Mouse (Mus musculus): ENCODE measurements at regions not wholly inside any gene's neighbourhood (a gene's known extent, or its start where the extent isn't known, plus 50 kb on each side); places are given as distances from the start of the nearest gene placed in this dataset.
"Not testable (repeated sequence)": the region's sequence is repeated elsewhere in the genome, so short reads cannot be mapped to it uniquely, and the experiment has no call there.

GRCm38 (mm10) chr5:109842186-109842978, 80.8 kb upstream of the Gm15446 start:
- H3K4me2 ChIP-seq (ENCODE audit: low read length); H3K4me3 ChIP-seq (ENCODE audit: low read depth, low read length); H3K4me1 ChIP-seq (ENCODE audit: control insufficient read depth, insufficient read depth, low read length); H3K9me3 ChIP-seq (replicated peaks; ENCODE audit: control insufficient read depth, low read length); H3K27me3 ChIP-seq (replicated peaks; ENCODE audit: control insufficient read depth, insufficient read depth, low read length); DNase-seq (ENCODE audit: low spot score); ATAC-seq; H3K27ac ChIP-seq (ENCODE audit: low read depth, low read length); H3K9ac ChIP-seq (ENCODE audit: low read length); H3K36me3 ChIP-seq (ENCODE audit: control insufficient read depth, insufficient read depth, low read length): not testable (repeated sequence)
- WGBS: 86% methylated on average over 7 of the region's 7 CpGs

- not testable (repeated sequence) for H3K27me3 ChIP-seq (replicated peaks; ENCODE audit: control insufficient read depth, insufficient read depth, low read length); DNase-seq (ENCODE audit: low spot score); H3K27ac ChIP-seq (ENCODE audit: low read depth, low read length); H3K9me3 ChIP-seq (replicated peaks; ENCODE audit: control insufficient read depth, low read length); H3K36me3 ChIP-seq (ENCODE audit: control insufficient read depth, insufficient read depth, low read length); ATAC-seq; H3K4me1 ChIP-seq (ENCODE audit: control insufficient read depth, insufficient read depth, low read length); H3K9ac ChIP-seq (ENCODE audit: low read length); H3K4me3 ChIP-seq (ENCODE audit: low read depth, low read length)
- peak overlapping the region; percentile 35; the same call in 1 of the 2 replicates for H3K4me2 ChIP-seq (ENCODE audit: low read length)
- 85% methylated on average over 2 of the region's 2 CpGs for WGBS
Measured at GRCm38 (mm10) chr5:109844236-109844635, 79.0 kb upstream of the Gm15446 start.

DNA sequence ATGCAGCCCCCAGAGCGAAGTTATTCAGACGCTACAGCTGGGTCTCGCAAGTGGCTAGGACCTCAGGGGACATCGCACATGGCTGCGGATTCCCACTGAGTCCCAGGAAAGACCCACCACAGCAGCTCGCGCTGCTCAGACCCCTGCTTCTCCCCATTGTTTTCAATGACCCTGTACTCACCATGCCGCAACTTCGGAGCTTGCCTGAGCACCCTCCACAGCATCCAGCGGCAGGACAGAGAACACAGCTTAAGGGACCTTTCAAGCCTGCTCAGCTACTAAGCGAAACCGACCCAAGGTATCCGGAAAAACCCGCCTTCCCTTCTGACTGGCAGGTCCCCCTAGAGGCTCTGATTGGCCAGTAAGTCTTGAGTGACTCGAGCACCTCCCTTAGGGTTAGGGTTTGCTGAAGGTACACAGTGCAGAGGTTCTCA, 78.4 kb upstream of the Gm15446 start:
- no peaks in the 10 kb centered on the region for H3K36me3 ChIP-seq (ENCODE audit: control insufficient read depth, insufficient read depth, low read length)
- no peaks in the 10 kb centered on the region for H3K9me3 ChIP-seq (replicated peaks; ENCODE audit: control insufficient read depth, low read length)
- peak overlapping the region; percentile 35 for H3K4me2 ChIP-seq (ENCODE audit: low read length)
- DNase-seq (ENCODE audit: low spot score) (peak; percentile 32), ATAC-seq (no peak)
- peak overlapping the region; percentile 19 for H3K4me3 ChIP-seq (ENCODE audit: low read depth, low read length)
- no peak overlapping the region for H3K27ac ChIP-seq (ENCODE audit: low read depth, low read length)
- WGBS: 23% methylated on average over 15 of the region's 15 CpGs
- no peaks in the 10 kb centered on the region for H3K4me1 ChIP-seq (ENCODE audit: control insufficient read depth, insufficient read depth, low read length)
- no peak overlapping the region for H3K9ac ChIP-seq (ENCODE audit: low read length)
- H3K27me3 ChIP-seq (replicated peaks; ENCODE audit: control insufficient read depth, insufficient read depth, low read length): no peaks in the 10 kb centered on the region

DNA sequence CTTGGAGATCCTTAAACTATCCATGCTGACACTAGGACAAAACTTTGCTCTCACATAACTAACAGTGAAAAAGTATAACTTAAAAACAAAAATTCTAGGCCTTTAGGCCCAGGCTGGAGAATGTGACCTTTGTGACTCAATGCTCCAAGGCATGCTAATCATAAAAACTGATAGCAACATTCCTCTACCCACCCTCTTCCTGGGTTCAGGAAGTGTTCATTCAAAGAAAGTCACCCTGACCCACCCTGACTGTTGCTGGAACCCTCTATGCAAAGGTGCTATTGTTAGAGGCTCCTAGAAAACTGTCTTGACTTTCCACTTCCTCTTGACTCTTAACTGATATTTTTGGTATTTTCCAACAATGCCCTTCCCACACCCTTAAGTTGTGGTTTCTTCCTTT, 72.0 kb upstream of the Gm15446 start:
- H3K27me3 ChIP-seq (replicated peaks; ENCODE audit: control insufficient read depth, insufficient read depth, low read length); H3K9ac ChIP-seq (ENCODE audit: low read length); H3K9me3 ChIP-seq (replicated peaks; ENCODE audit: control insufficient read depth, low read length); H3K4me3 ChIP-seq (ENCODE audit: low read depth, low read length); H3K27ac ChIP-seq (ENCODE audit: low read depth, low read length); DNase-seq (ENCODE audit: low spot score); ATAC-seq; H3K4me1 ChIP-seq (ENCODE audit: control insufficient read depth, insufficient read depth, low read length); H3K4me2 ChIP-seq (ENCODE audit: low read length); H3K36me3 ChIP-seq (ENCODE audit: control insufficient read depth, insufficient read depth, low read length): not testable (repeated sequence)

GRCm38 (mm10) chr5:109860402-109860801, 62.8 kb upstream of the Gm15446 start:
- no peaks in the 10 kb centered on the region for H3K4me1 ChIP-seq (ENCODE audit: control insufficient read depth, insufficient read depth, low read length)
- no peak overlapping the region for H3K27ac ChIP-seq (ENCODE audit: low read depth, low read length)
- no peak overlapping the region for H3K4me2 ChIP-seq (ENCODE audit: low read length)
- WGBS: 83% methylated on average over 4 of the region's 4 CpGs
- no peak for DNase-seq (ENCODE audit: low spot score)
- no peak for ATAC-seq
- H3K9me3 ChIP-seq (replicated peaks; ENCODE audit: control insufficient read depth, low read length): no peaks in the 10 kb centered on the region
- H3K36me3 ChIP-seq (ENCODE audit: control insufficient read depth, insufficient read depth, low read length): no peaks in the 10 kb centered on the region
- H3K27me3 ChIP-seq (replicated peaks; ENCODE audit: control insufficient read depth, insufficient read depth, low read length): no peaks in the 10 kb centered on the region
- no peak overlapping the region for H3K4me3 ChIP-seq (ENCODE audit: low read depth, low read length)
- no peak overlapping the region for H3K9ac ChIP-seq (ENCODE audit: low read length)

GRCm38 (mm10) chr5:109864517-109864916, 58.7 kb upstream of the Gm15446 start:
- not testable (repeated sequence) for H3K27ac ChIP-seq (ENCODE audit: low read depth, low read length); H3K36me3 ChIP-seq (ENCODE audit: control insufficient read depth, insufficient read depth, low read length); ATAC-seq; H3K9me3 ChIP-seq (replicated peaks; ENCODE audit: control insufficient read depth, low read length); H3K4me2 ChIP-seq (ENCODE audit: low read length); DNase-seq (ENCODE audit: low spot score); H3K27me3 ChIP-seq (replicated peaks; ENCODE audit: control insufficient read depth, insufficient read depth, low read length); H3K4me3 ChIP-seq (ENCODE audit: low read depth, low read length); H3K9ac ChIP-seq (ENCODE audit: low read length); H3K4me1 ChIP-seq (ENCODE audit: control insufficient read depth, insufficient read depth, low read length)

DNA sequence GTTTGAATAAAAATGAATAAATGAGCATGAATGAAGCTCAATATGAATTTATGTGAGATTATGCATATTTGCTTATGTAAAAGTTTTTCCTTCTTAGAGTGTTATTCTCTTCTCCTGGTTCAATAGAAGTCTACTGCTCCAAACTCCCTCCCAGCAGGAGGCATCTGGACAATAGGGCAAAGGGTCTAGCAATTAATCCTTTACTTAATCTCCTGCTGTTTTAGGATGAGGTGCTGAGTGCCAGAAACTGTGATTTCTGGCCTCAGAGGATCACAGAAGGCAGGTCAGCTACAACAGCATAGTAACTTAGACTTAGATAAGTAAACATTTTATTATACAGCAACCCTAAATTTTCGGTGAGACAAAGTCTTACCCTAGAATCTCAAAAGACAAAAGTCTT, 57.6 kb upstream of the Gm15446 start:
- Histone ChIP-seq H3K4me2 (ENCODE audit: low read length) (no peak overlapping the region; the same call in 1 of the 2 replicates), H3K4me1 (ENCODE audit: control insufficient read depth, insufficient read depth, low read length) (no peaks in the 10 kb centered on the region), H3K27ac (ENCODE audit: low read depth, low read length) (no peak overlapping the region), H3K9ac (ENCODE audit: low read length) (no peak overlapping the region), H3K27me3 (replicated peaks; ENCODE audit: control insufficient read depth, insufficient read depth, low read length) (no peaks in the 10 kb centered on the region), H3K4me3 (ENCODE audit: low read depth, low read length) (no peak overlapping the region), H3K36me3 (ENCODE audit: control insufficient read depth, insufficient read depth, low read length) (no peaks in the 10 kb centered on the region), H3K9me3 (replicated peaks; ENCODE audit: control insufficient read depth, low read length) (no peaks in the 10 kb centered on the region; the same call in 1 of the 2 replicates)
- DNase-seq (ENCODE audit: low spot score) (no peak), ATAC-seq (no peak)
- WGBS: 64% methylated on average over 1 of the region's 1 CpGs

DNA sequence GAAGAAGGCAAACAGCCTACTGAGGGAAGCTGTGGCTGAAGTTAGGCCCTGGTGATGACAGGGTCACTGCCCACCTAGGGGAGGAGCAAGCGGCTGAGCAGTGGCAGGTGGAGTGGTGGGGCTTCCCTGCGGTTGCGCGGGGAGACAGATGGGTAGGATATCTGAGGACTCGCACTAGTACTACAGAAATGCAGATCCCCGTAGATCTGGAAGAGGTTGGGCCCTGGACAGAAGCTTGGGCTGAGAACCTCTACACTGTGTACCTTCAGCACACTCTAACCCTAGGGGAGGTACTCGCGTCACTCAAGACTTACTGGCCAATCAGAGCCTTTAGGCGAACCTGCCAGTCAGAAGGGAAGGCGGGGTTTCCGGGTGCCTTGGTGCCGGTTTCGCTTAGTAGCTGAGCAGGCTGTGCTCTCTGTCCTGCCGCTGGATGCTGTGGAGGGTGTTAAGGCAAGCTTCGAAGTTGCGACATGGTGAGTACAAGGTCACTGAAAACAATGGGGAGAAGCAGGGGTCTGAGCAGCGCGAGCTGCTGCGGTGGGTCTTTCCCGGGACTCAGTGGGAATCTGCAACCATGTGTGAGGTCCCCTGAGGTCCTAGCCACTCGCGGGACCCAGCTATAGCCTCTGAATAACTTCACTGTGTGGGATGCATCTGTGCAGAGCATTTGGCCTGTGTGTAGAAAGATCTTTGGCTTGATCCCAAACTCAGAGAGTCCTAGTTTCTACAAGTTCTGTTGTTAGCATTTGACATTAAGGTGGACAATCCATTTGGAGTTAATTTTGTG, 56.7 kb upstream of the Gm15446 start:
- H3K4me3 ChIP-seq (ENCODE audit: low read depth, low read length): peak overlapping the region; percentile 48
- WGBS: under 1% methylated on average over 22 of the region's 22 CpGs
- H3K27ac ChIP-seq (ENCODE audit: low read depth, low read length): no peak overlapping the region; the same call in 1 of the 2 replicates
- DNase-seq (ENCODE audit: low spot score) (peak; percentile 95), ATAC-seq (peak; percentile 100)
- H3K9ac ChIP-seq (ENCODE audit: low read length): peak overlapping the region; percentile 64
- H3K27me3 ChIP-seq (replicated peaks; ENCODE audit: control insufficient read depth, insufficient read depth, low read length): no peaks in the 10 kb centered on the region
- no peaks in the 10 kb centered on the region; the same call in 1 of the 2 replicates for H3K9me3 ChIP-seq (replicated peaks; ENCODE audit: control insufficient read depth, low read length)
- H3K4me2 ChIP-seq (ENCODE audit: low read length): peak overlapping the region; percentile 55
- no peaks in the 10 kb centered on the region for H3K36me3 ChIP-seq (ENCODE audit: control insufficient read depth, insufficient read depth, low read length)
- H3K4me1 ChIP-seq (ENCODE audit: control insufficient read depth, insufficient read depth, low read length): no peaks in the 10 kb centered on the region

DNA sequence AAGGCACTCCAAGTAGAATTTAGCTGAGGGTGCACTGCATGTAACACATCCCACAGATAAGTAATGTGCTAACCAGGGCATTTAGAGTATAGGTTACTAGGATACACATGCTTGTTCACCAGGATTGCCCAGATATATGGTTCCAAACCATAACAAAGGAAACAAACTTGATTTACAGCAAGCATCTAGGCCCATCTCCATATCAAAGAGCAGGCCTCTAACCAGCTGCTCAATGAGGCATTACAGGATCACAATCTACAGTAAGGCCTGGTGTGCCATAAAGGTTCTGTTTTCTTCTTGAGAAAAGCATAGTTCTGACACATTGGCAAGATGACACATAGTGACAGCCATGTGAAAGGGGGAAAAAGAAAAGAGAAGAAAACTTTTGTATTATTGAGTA, 56.0 kb upstream of the Gm15446 start:
- Histone ChIP-seq H3K9ac (ENCODE audit: low read length) (peak overlapping the region; percentile 64; the same call in 1 of the 2 replicates), H3K4me3 (ENCODE audit: low read depth, low read length) (peak overlapping the region; percentile 48), H3K4me2 (ENCODE audit: low read length) (peak overlapping the region; percentile 55)
- peak; percentile 6; the same call in 1 of the 2 replicates for ATAC-seq
- H3K4me1 ChIP-seq (ENCODE audit: control insufficient read depth, insufficient read depth, low read length); H3K36me3 ChIP-seq (ENCODE audit: control insufficient read depth, insufficient read depth, low read length); H3K27ac ChIP-seq (ENCODE audit: low read depth, low read length); H3K9me3 ChIP-seq (replicated peaks; ENCODE audit: control insufficient read depth, low read length); H3K27me3 ChIP-seq (replicated peaks; ENCODE audit: control insufficient read depth, insufficient read depth, low read length): not testable (repeated sequence)
- peak; percentile 6 for DNase-seq (ENCODE audit: low spot score)
